Mouse (Mus musculus) G1E (cell line): ENCODE data around the gene Lnp1. TPM values are rescaled to one million over a fixed set of nuclear protein-coding genes. Genes with fewer than 3 reads are reported as not detected.
"Not testable (repeated sequence)": the region's sequence is repeated elsewhere in the genome, so short reads cannot be mapped to it uniquely, and the experiment has no call there.

Experiments
- ATAC-seq: 2 replicates; pipeline ENCODE4 v1.8.0; 2016; ENCODE audit warnings: mild to moderate bottlenecking; ENCODE audit not compliant: insufficient number of reproducible peaks, poor library complexity, low FRiP score, severe bottlenecking; ENCODE audit errors: extremely low read depth
- DNase-seq: peaks from one replicate; pipeline ENCODE4 v3.0.0; 2012; ENCODE audit warnings: low spot score
- H3K27me3 ChIP-seq: 2 replicates; pipeline ENCODE4 v1.6.1; 2012; ENCODE audit warnings: mild to moderate bottlenecking, low read length, inconsistent platforms; ENCODE audit not compliant: insufficient read depth
- H3K36me3 ChIP-seq: replicated peaks from 2 replicates; pipeline ENCODE3; 2012; ENCODE audit warnings: mild to moderate bottlenecking, inconsistent platforms
- H3K4me1 ChIP-seq: 2 replicates; pipeline ENCODE4 v1.6.1; 2012; ENCODE audit warnings: low read depth, low read length, inconsistent platforms, mixed read lengths; ENCODE audit not compliant: insufficient read depth
- H3K4me3 ChIP-seq: 2 replicates; pipeline ENCODE4 v1.5.1; 2012; ENCODE audit warnings: low read depth, mild to moderate bottlenecking, inconsistent platforms, low read length, moderate library complexity, mixed read lengths
- H3K9me3 ChIP-seq: replicated peaks from 2 replicates; pipeline ENCODE4 v1.6.1; 2012; ENCODE audit warnings: inconsistent platforms
- CTCF ChIP-seq: IDR thresholded peaks from 2 replicates; pipeline ENCODE4 v1.5.1; 2012; ENCODE audit warnings: low read depth, low read length, inconsistent platforms, mixed read lengths
- GATA1 ChIP-seq: IDR thresholded peaks from 2 replicates; pipeline ENCODE4 v1.6.1; 2012; ENCODE audit warnings: borderline replicate concordance, low read length, inconsistent platforms, mixed read lengths
- GATA2 ChIP-seq: IDR thresholded peaks from 2 replicates; pipeline ENCODE4 v1.6.1; 2012; ENCODE audit warnings: low read depth, low read length, inconsistent platforms, borderline replicate concordance
- POLR2AphosphoS5 ChIP-seq: IDR thresholded peaks from 2 replicates; pipeline ENCODE4 v1.6.1; 2012; ENCODE audit warnings: low read depth, low read length, inconsistent platforms; ENCODE audit not compliant: insufficient replicate concordance
- TAL1 ChIP-seq: conservative IDR thresholded peaks from 2 replicates; pipeline ENCODE4 v1.6.1; 2012; ENCODE audit warnings: low read depth, low read length, inconsistent platforms, mixed read lengths
- polyA plus RNA-seq: library from polyadenylated mRNA; stranded (reverse); fragments of >175 nt; gene quantifications from 2 replicates; pipeline ENCODE4 v1.2.3, GENCODE M21; 2012
- total RNA-seq, 2 experiments: library from RNA; stranded (forward) in 1 of 2; stranded (reverse) in 1 of 2; fragments of 200-1000 nt in 1 of 2; fragments of >200 nt in 1 of 2; fragmentation: Nextera tagmentation in 1 of 2; gene quantifications; 2 replicates each; pipeline ENCODE4 v1.2.3; 2014 to 2017

The Lnp1 gene
- total RNA-seq (2014; fragmentation: Nextera tagmentation) (not detected in 2 replicates), total RNA-seq (2017) (not detected in 2 replicates), polyA plus RNA-seq (not detected in 2 replicates)

DNA sequence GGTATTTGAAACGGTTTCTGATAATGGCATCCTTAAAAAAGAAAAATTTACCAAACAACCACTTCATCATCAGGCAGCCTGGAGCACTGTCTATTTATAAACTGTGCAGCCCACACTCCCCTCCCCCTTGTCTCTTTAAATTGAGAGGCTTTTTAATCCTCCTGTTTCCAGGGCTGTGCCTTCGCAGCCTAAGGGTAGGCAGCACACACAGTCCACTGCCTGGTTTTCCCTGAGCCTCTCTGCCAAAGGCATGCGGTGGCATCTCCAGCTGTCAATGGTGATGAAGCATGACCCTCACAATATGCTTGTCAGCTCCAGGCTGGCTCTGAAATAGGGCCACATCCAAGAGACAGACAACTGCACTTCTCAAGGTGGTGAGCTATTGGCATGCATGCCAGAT lies at the start of gene Lnp1:
Gene Lnp1 (minus strand): TSS at position 39 of the 400 bp plus-strand sequence.
- peaks cover 5% of the 10 kb centered on the region for H3K27me3 ChIP-seq
- no peak for TF ChIP-seq CTCF
- no peak for TF ChIP-seq TAL1
- no peak for TF ChIP-seq GATA2
- TF ChIP-seq GATA1, result no peak
- no peak for TF ChIP-seq POLR2AphosphoS5
- no peak for DNase-seq
- ATAC-seq, result no peak
- no peak within 1 kb of the TSS for H3K4me3 ChIP-seq
- no peaks in the 10 kb centered on the region for H3K9me3 ChIP-seq
- H3K36me3 ChIP-seq, result no peaks in the 10 kb centered on the region
- H3K4me1 ChIP-seq, result no peaks in the 10 kb centered on the region

- H3K27me3 ChIP-seq, result no peaks in the 10 kb centered on the region; the same call in 1 of the 2 replicates
- H3K4me3 ChIP-seq, result no peak overlapping the region
- H3K4me1 ChIP-seq, result no peaks in the 10 kb centered on the region
- no peak for ATAC-seq
- H3K36me3 ChIP-seq, result no peaks in the 10 kb centered on the region
- H3K9me3 ChIP-seq, result no peaks in the 10 kb centered on the region
- TF ChIP-seq GATA2 (no peak), GATA1 (no peak), CTCF (no peak), POLR2AphosphoS5 (no peak), TAL1 (no peak)
- no peak for DNase-seq
These were observed 46.8 kb upstream of the Lnp1 start for GRCm38 (mm10) chr16:56974646-56975045.

- not testable (repeated sequence) for H3K4me1 ChIP-seq, H3K9me3 ChIP-seq, H3K27me3 ChIP-seq, H3K4me3 ChIP-seq, H3K36me3 ChIP-seq, ATAC-seq, DNase-seq
These were observed 30.4 kb upstream of the Lnp1 start for GRCm38 (mm10) chr16:56958311-56958710.

GRCm38 (mm10) chr16:56949085-56949484 lies 21.2 kb upstream of the Lnp1 start:
- H3K27me3 ChIP-seq, result no peaks in the 10 kb centered on the region; the same call in 1 of the 2 replicates
- H3K4me3 ChIP-seq, result no peak overlapping the region
- no peaks in the 10 kb centered on the region for H3K4me1 ChIP-seq
- H3K9me3 ChIP-seq, result no peaks in the 10 kb centered on the region
- DNase-seq (no peak), ATAC-seq (no peak)
- TF ChIP-seq GATA1, result no peak
- TF ChIP-seq POLR2AphosphoS5, result no peak
- no peak for TF ChIP-seq TAL1
- TF ChIP-seq CTCF, result no peak
- TF ChIP-seq GATA2, result no peak
- H3K36me3 ChIP-seq, result no peaks in the 10 kb centered on the region

DNA sequence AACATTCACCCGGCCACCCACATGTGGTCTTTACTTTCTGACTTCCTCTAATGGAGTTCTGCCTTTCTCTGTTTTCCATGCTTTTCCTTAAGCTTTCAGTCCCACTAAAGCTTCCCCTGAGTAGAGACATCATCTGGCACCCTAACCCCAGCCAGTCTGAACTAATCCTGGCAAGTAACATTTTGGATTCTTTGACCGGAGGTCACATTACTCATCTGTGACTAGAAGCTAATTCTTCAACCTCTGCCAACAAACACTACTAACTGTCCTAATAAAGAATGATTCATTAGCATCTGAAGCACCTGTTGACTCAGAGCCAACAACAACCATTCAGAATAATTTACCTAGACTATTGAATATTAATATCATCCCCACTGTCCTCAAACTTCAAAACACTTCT lies 14.5 kb upstream of the Lnp1 start:
- Histone ChIP-seq H3K4me3 (no peak overlapping the region), H3K9me3 (no peaks in the 10 kb centered on the region), H3K4me1 (no peaks in the 10 kb centered on the region), H3K27me3 (no peaks in the 10 kb centered on the region; the same call in 1 of the 2 replicates), H3K36me3 (no peaks in the 10 kb centered on the region)
- ATAC-seq, result no peak
- no peak for TF ChIP-seq GATA2
- no peak for TF ChIP-seq TAL1
- no peak for TF ChIP-seq GATA1
- no peak for TF ChIP-seq POLR2AphosphoS5
- TF ChIP-seq CTCF, result no peak
- no peak for DNase-seq

DNA sequence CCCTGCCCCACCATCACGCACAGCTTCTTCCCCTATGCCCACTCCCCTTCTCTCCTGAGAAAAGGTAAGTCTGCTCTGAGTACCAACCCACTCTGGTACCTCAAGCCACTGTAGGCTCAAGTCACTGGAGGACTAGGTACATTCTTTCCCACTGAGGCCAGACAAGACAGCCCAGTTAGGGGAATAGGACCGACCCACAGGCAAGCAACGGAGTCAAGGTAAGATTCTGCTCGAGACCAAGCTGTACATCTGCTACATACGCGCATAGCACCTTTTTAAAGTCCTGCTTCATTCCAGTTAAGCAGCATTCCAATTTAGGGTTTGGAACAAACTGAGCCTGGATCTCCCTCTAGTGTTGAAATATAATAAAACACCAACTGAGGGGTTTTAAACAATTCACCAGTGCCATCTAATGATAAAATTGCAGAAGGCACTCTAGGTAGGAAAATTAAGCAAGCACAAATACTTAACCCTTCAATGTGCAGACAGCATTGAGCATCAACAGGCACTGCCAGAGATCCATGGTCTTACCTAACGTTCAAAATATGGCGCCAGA lies 7.7 kb downstream of the Lnp1 start:
- DNase-seq (peak; percentile 2), ATAC-seq (peak; percentile 47; the same call in 1 of the 2 replicates)
- TF ChIP-seq POLR2AphosphoS5 (no peak), CTCF (peak; percentile 16; the same call in 1 of the 2 replicates)
- no peak overlapping the region for H3K4me3 ChIP-seq
- H3K4me1 ChIP-seq, result no peaks in the 10 kb centered on the region
- H3K27me3 ChIP-seq, result no peaks in the 10 kb centered on the region; the same call in 1 of the 2 replicates
- no peaks in the 10 kb centered on the region for H3K9me3 ChIP-seq
- H3K36me3 ChIP-seq, result no peaks in the 10 kb centered on the region

- ATAC-seq (no peak), DNase-seq (no peak)
- no peaks in the 10 kb centered on the region for H3K9me3 ChIP-seq
- H3K4me1 ChIP-seq, result no peaks in the 10 kb centered on the region
- H3K27me3 ChIP-seq, result no peaks in the 10 kb centered on the region
- H3K36me3 ChIP-seq, result no peaks in the 10 kb centered on the region
- TF ChIP-seq POLR2AphosphoS5, result no peak
- no peak for TF ChIP-seq TAL1
- TF ChIP-seq GATA1, result no peak
- TF ChIP-seq GATA2, result no peak
- no peak for TF ChIP-seq CTCF
- no peak overlapping the region for H3K4me3 ChIP-seq
These were observed 10.6 kb downstream of the Lnp1 start for GRCm38 (mm10) chr16:56917230-56917629.
